Mouse (Mus musculus) forebrain, embryonic 14.5 days (tissue): Measurements from ENCODE around the gene Ssr3. TPM values are rescaled to one million over a fixed set of nuclear protein-coding genes. Genes with fewer than 3 reads are reported as not detected.

ENCODE experiments used
- ATAC-seq: fragments of 200-750 bp; cut with Nextera tagmentation; 2 replicates; pipeline ENCODE4 v1.8.0; 2017; ENCODE audit warnings: mild to moderate bottlenecking, moderate library complexity
- DNase-seq: peaks from one replicate; pipeline ENCODE4 v3.0.0-alpha.2; 2015; ENCODE audit warnings: low spot score
- H3K27ac ChIP-seq: fragments of 300-500 bp; sonication (generic); 2 replicates; pipeline ENCODE4 v1.5.1; 2014; ENCODE audit warnings: low read depth, mild to moderate bottlenecking, control low read depth, low read length, moderate library complexity
- H3K27me3 ChIP-seq: fragments of 300-500 bp; sonication (generic); replicated peaks from 2 replicates; pipeline ENCODE4 v1.6.1; 2014; ENCODE audit warnings: low read length, control low read depth, mixed read lengths; ENCODE audit not compliant: control insufficient read depth, insufficient read depth
- H3K36me3 ChIP-seq: fragments of 300-500 bp; sonication (generic); 2 replicates; pipeline ENCODE4 v1.6.1; 2014; ENCODE audit warnings: low read length, control low read depth; ENCODE audit not compliant: control insufficient read depth, insufficient read depth
- H3K4me1 ChIP-seq: fragments of 300-500 bp; sonication (generic); 2 replicates; pipeline ENCODE4 v1.6.1; 2014; ENCODE audit warnings: antibody characterized with exemption, low read length, control low read depth; ENCODE audit not compliant: control insufficient read depth, insufficient read depth
- H3K4me2 ChIP-seq: fragments of 300-500 bp; sonication (generic); 2 replicates; pipeline ENCODE4 v1.6.1; 2014; ENCODE audit warnings: mild to moderate bottlenecking, control low read depth, low read length
- H3K4me3 ChIP-seq: fragments of 300-500 bp; sonication (generic); 2 replicates; pipeline ENCODE4 v1.5.1; 2014; ENCODE audit warnings: low read depth, low read length, control low read depth
- H3K9ac ChIP-seq: fragments of 300-500 bp; sonication (generic); 2 replicates; pipeline ENCODE4 v1.6.1; 2014; ENCODE audit warnings: mild to moderate bottlenecking, low read length, control low read depth, moderate library complexity
- H3K9me3 ChIP-seq: fragments of 300-500 bp; sonication (generic); replicated peaks from 2 replicates; pipeline ENCODE4 v1.6.1; 2016; ENCODE audit warnings: low read length, control low read depth, mixed read lengths; ENCODE audit not compliant: control insufficient read depth
- WGBS: fragments of 180-500 bp; shearing (Covaris S2); extraction: QIAGEN DNeasy Blood & Tissue Kit; methylation state at CpG from one replicate; pipeline ENCODE4 v1.1.7; 2014; 5-methylcytosine and 5-hydroxymethylcytosine counted together
- polyA plus RNA-seq: library from polyadenylated mRNA; unstranded; fragments of >200 nt; fragmentation: Nextera tagmentation; extraction: Ambion mirVana; gene quantifications from 2 replicates; pipeline ENCODE4 v1.2.1, GENCODE M21; 2014

Gene Ssr3
- polyA plus RNA-seq, 1 experiment from 2014 or later, result 211 TPM

DNA sequence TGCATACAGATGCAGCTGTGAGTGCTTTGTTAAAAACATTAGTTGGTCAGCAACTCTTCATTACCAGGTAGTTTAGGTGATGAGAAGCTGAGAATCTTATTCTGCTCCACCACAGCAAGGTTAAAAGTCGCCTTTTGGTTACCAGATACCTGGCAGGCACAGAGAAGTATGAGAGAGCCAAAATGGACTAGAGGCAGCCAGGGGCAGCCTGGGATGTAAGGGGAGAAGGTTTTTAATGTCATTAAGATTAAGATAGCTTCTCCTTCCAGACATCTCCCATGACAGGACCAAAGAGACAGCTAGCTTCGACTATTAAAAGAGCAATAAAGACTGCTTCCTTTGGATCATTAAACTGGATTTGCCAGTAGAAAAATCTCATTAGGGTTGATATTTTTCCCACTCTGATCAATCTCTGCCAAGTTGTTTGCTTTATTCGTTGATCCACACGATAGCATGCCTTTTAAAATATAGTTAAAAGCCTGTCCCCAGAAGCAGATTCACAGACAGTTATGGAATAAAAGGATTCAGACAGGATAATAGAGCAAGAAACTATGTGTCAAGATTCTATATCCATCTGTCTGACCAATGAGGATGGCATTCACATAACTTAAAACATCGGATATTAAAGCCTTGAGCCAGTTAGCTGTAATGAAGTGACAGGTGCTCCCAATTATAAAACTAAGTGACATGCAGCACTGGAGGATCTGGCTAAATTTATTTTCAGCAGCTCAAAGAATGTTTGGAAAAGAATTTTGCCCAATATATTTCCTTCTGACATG, 52.1 kb downstream of the Ssr3 start:
- ATAC-seq (no peak), DNase-seq (no peak)
- H3K9me3 ChIP-seq, result no peaks in the 10 kb centered on the region
- H3K4me3 ChIP-seq, result no peak overlapping the region
- H3K4me1 ChIP-seq, result no peaks in the 10 kb centered on the region
- no peak overlapping the region for H3K27ac ChIP-seq
- H3K27me3 ChIP-seq, result no peaks in the 10 kb centered on the region
- H3K36me3 ChIP-seq, result no peaks in the 10 kb centered on the region
- H3K9ac ChIP-seq, result no peak overlapping the region
- no peak overlapping the region for H3K4me2 ChIP-seq
- WGBS, result 83% methylated on average over 5 of the region's 5 CpGs

DNA sequence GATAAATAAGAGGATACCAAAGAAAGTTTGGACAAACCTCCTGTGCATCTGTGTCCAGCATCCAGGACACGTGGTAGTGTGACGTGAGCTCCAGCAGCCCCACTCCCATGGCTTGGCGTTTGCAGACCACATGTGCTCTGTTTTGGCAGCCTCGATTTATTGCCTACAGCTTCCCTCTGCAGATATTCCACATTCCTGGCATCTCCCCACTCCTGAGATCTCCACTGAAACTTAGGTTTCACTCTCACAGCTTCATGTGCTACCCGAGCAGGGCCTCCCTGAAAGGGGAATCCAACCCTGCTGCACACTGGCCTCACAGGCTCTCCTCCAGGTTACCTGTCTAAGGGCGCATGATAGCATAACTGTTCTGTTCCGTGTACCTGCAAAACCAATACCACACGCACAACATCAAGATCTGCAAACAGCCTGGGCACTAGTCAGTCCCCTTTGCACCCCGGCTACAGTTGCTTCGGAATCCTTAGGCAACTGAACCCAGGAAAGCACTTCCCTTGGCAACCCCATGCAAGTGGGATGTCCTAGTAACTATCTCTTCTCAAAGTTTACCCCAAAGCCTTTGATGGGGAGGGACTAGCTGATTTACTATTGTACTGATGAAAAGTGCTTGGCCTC, 54.5 kb downstream of the Ssr3 start:
- WGBS, result 92% methylated on average over 10 of the region's 10 CpGs

More for the DNA sequence above, 54.5 kb downstream of the Ssr3 start:
- H3K4me3 ChIP-seq, result no peak overlapping the region
- H3K4me1 ChIP-seq, result no peaks in the 10 kb centered on the region
- no peak overlapping the region for H3K4me2 ChIP-seq
- ATAC-seq (no peak), DNase-seq (no peak)
- H3K36me3 ChIP-seq, result no peaks in the 10 kb centered on the region
- H3K9me3 ChIP-seq, result no peaks in the 10 kb centered on the region
- H3K27me3 ChIP-seq, result no peaks in the 10 kb centered on the region
- no peak overlapping the region for H3K9ac ChIP-seq
- no peak overlapping the region for H3K27ac ChIP-seq

Other genes with a start within 250 kb of the Ssr3 start
- 33.6 and 36.0 TPM in 2 replicates for gene Tiparp, start 135.8 kb upstream of the Ssr3 start, polyA plus RNA-seq